Mouse (Mus musculus) kidney, adult 2 months (tissue): ENCODE data around the gene Hist1h2ap. TPM values are rescaled to one million over a fixed set of nuclear protein-coding genes. Genes with fewer than 3 reads are reported as not detected.
"Not testable (repeated sequence)": the region's sequence is repeated elsewhere in the genome, so short reads cannot be mapped to it uniquely, and the experiment has no call there.

Experiments
- DNase-seq: peaks from one replicate; pipeline ENCODE4 v3.0.0; 2021
- H3K27ac ChIP-seq: fragments of 200-500 bp; 2 replicates; pipeline ENCODE4 v1.5.1; 2012; ENCODE audit warnings: low read depth, low read length, control low read depth, inconsistent platforms; ENCODE audit not compliant: insufficient read depth
- H3K27me3 ChIP-seq: fragments of 200-500 bp; replicated peaks from 2 replicates; pipeline ENCODE4 v1.6.1; 2012; ENCODE audit warnings: mild to moderate bottlenecking, moderate library complexity, low read length, inconsistent platforms; ENCODE audit not compliant: control insufficient read depth, insufficient read depth
- H3K36me3 ChIP-seq: fragments of 200-500 bp; 2 replicates; pipeline ENCODE4 v1.6.1; 2012; ENCODE audit warnings: mild to moderate bottlenecking, moderate library complexity, low read length, inconsistent platforms; ENCODE audit not compliant: control insufficient read depth, insufficient read depth
- H3K4me1 ChIP-seq: fragments of 200-500 bp; 2 replicates; pipeline ENCODE4 v1.6.1; 2011; ENCODE audit warnings: low read length; ENCODE audit not compliant: control insufficient read depth, insufficient read depth
- H3K4me3 ChIP-seq: fragments of 200-500 bp; 2 replicates; pipeline ENCODE4 v1.5.1; 2011; ENCODE audit warnings: mild to moderate bottlenecking, low read depth, low read length, control low read depth; ENCODE audit not compliant: insufficient read depth
- CTCF ChIP-seq: fragments of 200-500 bp; conservative IDR thresholded peaks from 2 replicates; pipeline ENCODE4 v1.5.1; 2011; ENCODE audit warnings: low read depth, mild to moderate bottlenecking, control low read depth, low read length, moderate library complexity, mixed read lengths; ENCODE audit not compliant: insufficient read depth, insufficient read length
- POLR2A ChIP-seq: fragments of 200-500 bp; IDR thresholded peaks from one replicate; pipeline ENCODE4 v1.6.1; 2011; ENCODE audit warnings: low read depth, low read length, control low read depth
- WGBS: fragments of 180-500 bp; shearing (Covaris S2); methylation state at CpG from one replicate; pipeline ENCODE4 v1.1.7; 2018; 5-methylcytosine and 5-hydroxymethylcytosine counted together
- polyA plus RNA-seq: library from polyadenylated mRNA; depleted of rRNA; stranded (reverse); fragments of >200 nt; gene quantifications from 2 replicates; pipeline ENCODE4 v1.2.3, GENCODE M21; 2012

The Hist1h2ap gene
- polyA plus RNA-seq, 1 experiment = 8.6 TPM

- Histone ChIP-seq H3K27ac (no peak overlapping the region), H3K4me1 (no peaks in the 10 kb centered on the region), H3K4me3 (no peak overlapping the region), H3K27me3 (no peaks in the 10 kb centered on the region), H3K36me3 (no peaks in the 10 kb centered on the region)
- 94% methylated on average over 7 of the region's 7 CpGs for WGBS
- no peak for TF ChIP-seq CTCF
- no peak for TF ChIP-seq POLR2A
- no peak for DNase-seq
Observed at GRCm38 (mm10) chr13:21795584-21795983, 37.7 kb downstream of the Hist1h2ap start.

- no peak for DNase-seq
- TF ChIP-seq POLR2A (no peak), CTCF (no peak)
- Histone ChIP-seq H3K4me1 (no peaks in the 10 kb centered on the region), H3K27ac (no peak overlapping the region), H3K27me3 (no peaks in the 10 kb centered on the region; the same call in 1 of the 2 replicates), H3K36me3 (no peaks in the 10 kb centered on the region), H3K4me3 (no peak overlapping the region)
- WGBS = 14% methylated on average over 18 of the region's 18 CpGs
Observed at GRCm38 (mm10) chr13:21790601-21791283, 42.6 kb downstream of the Hist1h2ap start.

- Histone ChIP-seq H3K27me3 (no peaks in the 10 kb centered on the region; the same call in 1 of the 2 replicates), H3K4me3 (no peak overlapping the region), H3K27ac (no peak overlapping the region), H3K36me3 (no peaks in the 10 kb centered on the region), H3K4me1 (no peaks in the 10 kb centered on the region)
- DNase-seq = no peak
- 57% methylated on average over 6 of the region's 6 CpGs for WGBS
- TF ChIP-seq CTCF (no peak), POLR2A (no peak)
Observed at GRCm38 (mm10) chr13:21789925-21790324, 43.4 kb downstream of the Hist1h2ap start.

GRCm38 (mm10) chr13:21787760-21788593 lies 45.3 kb downstream of the Hist1h2ap start:
- no peaks in the 10 kb centered on the region; the same call in none of the 2 replicates for H3K27me3 ChIP-seq

GRCm38 (mm10) chr13:21786899-21787629 lies 46.2 kb downstream of the Hist1h2ap start, which contains the start of the genes Hist1h2an and Hist1h2bp:
Hist1h2an (minus strand) TSS chr13:21787218.
Hist1h2bp (plus strand) TSS chr13:21787461.
- WGBS = under 1% methylated on average over 43 of the region's 63 CpGs
- not testable (repeated sequence) for H3K27me3 ChIP-seq, H3K27ac ChIP-seq, H3K36me3 ChIP-seq, H3K4me1 ChIP-seq
- DNase-seq = peak; percentile 95
- H3K4me3 ChIP-seq = peak within 1 kb of the TSS; percentile 40

More at GRCm38 (mm10) chr13:21787760-21788593, 45.3 kb downstream of the Hist1h2ap start:
- Histone ChIP-seq H3K27ac (no peak overlapping the region), H3K4me3 (no peak overlapping the region), H3K36me3 (no peaks in the 10 kb centered on the region), H3K4me1 (no peaks in the 10 kb centered on the region)
- WGBS = 43% methylated on average over 17 of the region's 21 CpGs
- DNase-seq = no peak
- TF ChIP-seq POLR2A (no peak), CTCF (no peak)

- H3K4me3 ChIP-seq = no peak overlapping the region
- H3K27me3 ChIP-seq = no peaks in the 10 kb centered on the region; the same call in none of the 2 replicates
- no peaks in the 10 kb centered on the region for H3K4me1 ChIP-seq
- no peak for TF ChIP-seq CTCF
- TF ChIP-seq POLR2A = no peak
- 21% methylated on average over 8 of the region's 8 CpGs for WGBS
- no peak for DNase-seq
- H3K27ac ChIP-seq = no peak overlapping the region
- H3K36me3 ChIP-seq = no peaks in the 10 kb centered on the region
Observed at GRCm38 (mm10) chr13:21786189-21786898, 47.0 kb downstream of the Hist1h2ap start.
